Mouse (Mus musculus) stomach, embryonic 16.5 days (tissue): Measurements from ENCODE around the gene Ddx19b. TPM values are rescaled to one million over a fixed set of nuclear protein-coding genes. Genes with fewer than 3 reads are reported as not detected.

Source experiments
- ATAC-seq: fragments of 200-750 bp; cut with Nextera tagmentation; 2 replicates; pipeline ENCODE4 v1.8.0; 2017; ENCODE audit warnings: moderate number of reproducible peaks, moderate TSS enrichment; ENCODE audit not compliant: insufficient read depth, low FRiP score
- H3K27ac ChIP-seq: fragments of 300-500 bp; sonication (generic); 2 replicates; pipeline ENCODE4 v1.5.1; 2014; ENCODE audit warnings: low read length
- H3K27me3 ChIP-seq: fragments of 300-500 bp; sonication (generic); 2 replicates; pipeline ENCODE4 v1.6.1; 2014; ENCODE audit warnings: low read length, control low read depth, mixed read lengths; ENCODE audit not compliant: control insufficient read depth, insufficient read depth
- H3K36me3 ChIP-seq: fragments of 300-500 bp; sonication (generic); 2 replicates; pipeline ENCODE4 v1.6.1; 2014; ENCODE audit warnings: low read length; ENCODE audit not compliant: control insufficient read depth, insufficient read depth
- H3K4me1 ChIP-seq: fragments of 300-500 bp; sonication (generic); 2 replicates; pipeline ENCODE4 v1.6.1; 2014; ENCODE audit warnings: low read length, control low read depth, mixed read lengths; ENCODE audit not compliant: control insufficient read depth, insufficient read depth
- H3K4me2 ChIP-seq: fragments of 300-500 bp; sonication (generic); 2 replicates; pipeline ENCODE4 v1.6.1; 2014; ENCODE audit warnings: low read depth, low read length, mixed read lengths
- H3K4me3 ChIP-seq: fragments of 300-500 bp; sonication (generic); replicated peaks from 2 replicates; pipeline ENCODE4 v1.5.1; 2014; ENCODE audit warnings: mild to moderate bottlenecking, low read length
- H3K9ac ChIP-seq: fragments of 300-500 bp; sonication (generic); 2 replicates; pipeline ENCODE4 v1.6.1; 2014; ENCODE audit warnings: low read length
- H3K9me3 ChIP-seq: fragments of 300-500 bp; sonication (generic); replicated peaks from 2 replicates; pipeline ENCODE4 v1.6.1; 2016; ENCODE audit warnings: low read length, control low read depth; ENCODE audit not compliant: control insufficient read depth
- WGBS: fragments of 180-500 bp; shearing (Covaris S2); extraction: QIAGEN DNeasy Blood & Tissue Kit; methylation state at CpG from one replicate; pipeline ENCODE4 v1.1.7; 2014; 5-methylcytosine and 5-hydroxymethylcytosine counted together
- polyA plus RNA-seq: library from polyadenylated mRNA; unstranded; fragments of >200 nt; fragmentation: Nextera tagmentation; extraction: Ambion mirVana; gene quantifications from 2 replicates; pipeline ENCODE4 v1.2.1, GENCODE M21; 2015

Ddx19b gene
- polyA plus RNA-seq, 1 experiment from 2014 or later = 6.9 TPM

DNA sequence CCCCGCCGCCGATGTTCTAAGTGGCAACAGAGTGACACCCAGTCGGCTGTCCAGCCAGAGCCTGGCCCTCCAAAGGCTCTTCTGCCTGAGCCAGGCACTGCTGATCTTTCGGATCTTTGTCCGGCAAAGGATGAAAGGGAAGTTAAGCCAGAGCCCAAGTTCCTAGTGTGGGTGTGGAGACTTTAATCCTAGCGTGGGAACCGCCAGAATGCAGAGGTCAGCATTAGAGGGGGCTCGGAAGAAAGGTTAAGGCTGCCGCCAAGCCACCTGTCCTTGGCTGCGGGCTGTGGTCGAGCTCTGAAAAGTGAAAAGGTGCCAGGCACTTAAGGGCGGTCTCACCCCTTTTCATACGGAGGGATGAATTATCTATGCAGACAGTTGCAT, 30.1 kb upstream of the Ddx19b start:
- ATAC-seq = no peak
- Histone ChIP-seq H3K36me3 (no peaks in the 10 kb centered on the region), H3K9ac (peak overlapping the region; percentile 74), H3K4me1 (peaks cover 23% of the 10 kb centered on the region), H3K4me3 (peak overlapping the region; percentile 78), H3K27me3 (no peaks in the 10 kb centered on the region), H3K9me3 (no peaks in the 10 kb centered on the region), H3K27ac (no peak overlapping the region), H3K4me2 (peak overlapping the region; percentile 85)
- WGBS = 0% methylated on average over 14 of the region's 14 CpGs

DNA sequence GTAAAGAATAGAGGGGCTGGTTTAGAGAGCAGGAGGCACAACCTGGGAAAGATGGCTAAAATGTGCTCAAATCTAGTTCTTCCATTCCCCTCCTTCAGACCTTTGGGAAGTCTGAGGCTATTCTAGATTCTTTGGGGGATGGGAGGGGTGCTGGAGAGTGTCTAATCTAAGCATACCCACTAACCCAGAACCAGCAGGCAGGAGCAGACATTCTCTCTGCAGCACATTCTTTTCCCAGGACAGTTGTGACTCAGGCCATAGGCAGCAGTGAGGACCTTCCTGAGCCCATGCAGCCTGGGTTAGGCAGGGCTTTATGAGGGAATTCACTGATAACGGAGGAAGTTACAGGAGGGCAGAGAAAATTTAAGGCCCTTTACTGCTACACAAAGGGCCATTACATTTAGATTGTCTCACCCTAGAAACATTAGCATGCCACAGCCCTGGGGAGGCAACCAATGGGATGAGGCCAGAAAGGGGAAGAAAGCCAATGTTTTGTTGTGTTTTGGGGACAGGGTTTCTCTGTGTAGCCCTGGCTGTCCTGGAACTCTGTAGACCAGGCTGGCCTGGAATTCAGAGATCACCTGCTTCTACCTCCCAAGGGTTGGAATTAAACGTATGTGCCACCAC, 27.5 kb upstream of the Ddx19b start:
- H3K4me2 ChIP-seq = no peak overlapping the region
- H3K27ac ChIP-seq = no peak overlapping the region
- 48% methylated on average over 2 of the region's 2 CpGs for WGBS
- no peak for ATAC-seq
- peaks cover 23% of the 10 kb centered on the region for H3K4me1 ChIP-seq
- peaks cover 15% of the 10 kb centered on the region for H3K36me3 ChIP-seq
- no peak overlapping the region for H3K4me3 ChIP-seq
- H3K27me3 ChIP-seq = no peaks in the 10 kb centered on the region
- no peak overlapping the region for H3K9ac ChIP-seq
- H3K9me3 ChIP-seq = no peaks in the 10 kb centered on the region

DNA sequence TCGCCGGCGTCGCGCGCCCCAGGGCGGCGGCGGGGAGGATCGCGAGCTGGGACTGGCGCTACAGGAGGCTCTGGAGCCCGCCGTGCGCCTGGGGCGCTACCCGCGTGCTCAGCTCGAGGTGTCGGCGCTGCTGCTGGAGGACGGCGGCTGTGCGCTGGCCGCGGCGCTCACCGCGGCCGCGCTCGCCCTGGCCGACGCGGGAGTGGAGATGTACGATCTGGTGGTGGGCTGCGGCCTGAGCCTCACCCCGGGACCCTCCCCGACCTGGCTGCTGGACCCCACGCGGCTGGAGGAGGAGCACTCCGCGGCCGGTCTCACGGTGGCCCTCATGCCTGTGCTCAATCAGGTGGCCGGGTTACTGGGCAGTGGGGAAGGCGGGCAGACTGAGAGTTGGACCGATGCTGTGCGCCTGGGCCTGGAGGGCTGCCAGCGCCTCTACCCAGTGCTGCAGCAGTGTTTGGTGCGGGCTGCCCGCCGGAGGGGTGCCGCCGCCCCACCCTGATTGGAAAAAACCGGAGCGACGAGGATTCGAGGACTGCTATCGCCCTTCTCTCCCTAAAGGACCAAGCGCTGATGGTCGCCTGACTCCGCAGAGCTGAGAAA, 25.2 kb upstream of the Ddx19b start:
- no peaks in the 10 kb centered on the region for H3K27me3 ChIP-seq
- ATAC-seq = peak; percentile 58
- peak overlapping the region; percentile 92 for H3K9ac ChIP-seq
- H3K4me1 ChIP-seq = peaks cover 21% of the 10 kb centered on the region
- under 1% methylated on average over 57 of the region's 63 CpGs for WGBS
- peaks cover 28% of the 10 kb centered on the region for H3K36me3 ChIP-seq
- H3K9me3 ChIP-seq = no peaks in the 10 kb centered on the region
- H3K4me3 ChIP-seq = peak overlapping the region; percentile 94
- peak overlapping the region; percentile 94 for H3K4me2 ChIP-seq
- H3K27ac ChIP-seq = peak overlapping the region; percentile 87

DNA sequence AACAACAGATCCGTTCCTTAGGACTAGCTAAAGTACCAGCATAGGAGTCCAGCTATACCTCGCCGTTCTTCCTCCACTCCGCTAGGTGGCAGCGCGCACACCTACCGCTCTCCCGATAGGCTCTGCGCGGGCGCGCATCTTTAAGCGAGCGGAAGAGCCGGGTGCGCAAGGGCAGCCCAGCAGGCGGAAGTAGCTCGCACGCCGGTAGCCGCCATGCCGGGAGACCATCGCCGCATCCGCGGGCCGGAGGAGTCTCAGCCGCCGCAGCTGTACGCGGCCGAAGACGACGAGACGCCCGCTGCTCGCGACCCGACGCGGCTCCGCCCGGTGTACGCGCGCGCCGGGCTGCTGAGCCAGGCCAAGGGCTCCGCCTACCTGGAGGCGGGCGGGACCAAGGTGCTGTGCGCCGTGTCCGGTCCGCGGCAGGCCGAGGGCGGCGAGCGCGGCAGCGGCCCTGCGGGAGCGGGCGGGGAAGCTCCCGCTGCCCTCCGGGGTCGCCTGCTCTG, 24.7 kb upstream of the Ddx19b start, which contains the start of gene Exosc6:
Gene Exosc6 (plus strand): TSS at position 182 of the 506 bp plus-strand sequence.
- H3K4me2 ChIP-seq = peak within 1 kb of the TSS; percentile 94
- peaks cover 15% of the 10 kb centered on the region for H3K4me1 ChIP-seq
- peak; percentile 93 for ATAC-seq
- H3K9ac ChIP-seq = peak within 1 kb of the TSS; percentile 92
- no peaks in the 10 kb centered on the region for H3K9me3 ChIP-seq
- H3K36me3 ChIP-seq = peaks cover 32% of the 10 kb centered on the region
- peak within 1 kb of the TSS; percentile 94 for H3K4me3 ChIP-seq
- WGBS = under 1% methylated on average over 68 of the region's 68 CpGs
- no peaks in the 10 kb centered on the region for H3K27me3 ChIP-seq
- peak within 1 kb of the TSS; percentile 87 for H3K27ac ChIP-seq

DNA sequence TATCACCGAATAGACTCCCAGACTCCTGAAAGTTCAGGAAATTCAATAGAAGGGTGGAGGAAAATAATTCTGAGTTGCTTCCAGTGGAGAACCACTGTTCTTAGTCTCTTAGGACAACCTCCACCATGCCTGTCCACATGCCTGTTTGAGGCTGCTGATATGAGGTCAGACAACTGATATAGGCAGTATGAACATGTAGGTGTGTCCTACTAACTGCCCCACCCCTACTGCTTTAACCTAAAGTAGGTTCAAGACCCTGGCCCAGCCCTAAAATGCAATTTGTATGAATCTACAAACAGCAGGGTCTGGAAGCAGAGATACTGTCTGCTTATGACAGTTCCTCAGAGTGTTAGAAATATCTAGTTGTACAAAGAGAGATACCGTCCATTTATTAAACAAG, 24.1 kb upstream of the Ddx19b start:
- Histone ChIP-seq H3K36me3 (peaks cover 32% of the 10 kb centered on the region), H3K4me1 (peaks cover 11% of the 10 kb centered on the region), H3K9me3 (no peaks in the 10 kb centered on the region), H3K4me2 (0 out of 2 replicates have a peak overlapping the region, but pooled peaks have one; percentile 11), H3K27me3 (no peaks in the 10 kb centered on the region), H3K9ac (no peak overlapping the region), H3K4me3 (0 out of 2 replicates have a peak overlapping the region, but pooled peaks have one; percentile 94), H3K27ac (no peak overlapping the region)
- no peak for ATAC-seq
- 58% methylated on average over 2 of the region's 2 CpGs for WGBS

DNA sequence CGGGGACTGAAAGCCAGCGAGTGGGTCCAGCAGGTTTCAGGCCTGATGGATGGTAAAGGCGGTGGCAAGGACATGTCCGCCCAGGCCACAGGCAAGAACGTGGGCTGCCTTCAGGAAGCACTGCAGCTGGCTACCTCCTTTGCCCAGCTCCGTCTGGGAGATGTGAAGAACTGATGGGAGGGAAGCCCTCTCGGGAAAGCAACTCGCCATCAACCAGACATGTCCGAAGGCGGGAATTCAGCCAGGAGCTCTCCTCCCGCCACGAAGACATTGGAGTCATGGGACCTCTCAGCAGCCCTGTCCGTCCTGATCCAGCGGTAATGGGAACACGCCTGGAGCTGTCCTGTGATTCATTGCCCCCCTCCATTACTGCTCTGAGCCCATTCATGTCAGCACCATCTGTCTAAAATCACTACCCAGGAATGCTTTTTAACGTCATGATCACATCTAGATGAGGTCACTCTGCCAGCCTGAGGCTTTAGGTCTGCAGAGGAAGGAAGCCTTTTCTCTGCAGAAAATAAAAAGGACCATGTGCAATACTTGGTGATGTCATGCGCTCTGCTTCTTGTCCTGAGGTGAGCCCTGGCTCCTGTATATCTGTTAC, 23.6 kb upstream of the Ddx19b start:
- Histone ChIP-seq H3K27ac (no peak overlapping the region), H3K4me2 (no peak overlapping the region), H3K9ac (no peak overlapping the region), H3K4me3 (no peak overlapping the region), H3K36me3 (peaks cover 35% of the 10 kb centered on the region), H3K9me3 (no peaks in the 10 kb centered on the region), H3K4me1 (peaks cover 11% of the 10 kb centered on the region), H3K27me3 (no peaks in the 10 kb centered on the region)
- no peak for ATAC-seq
- WGBS = 90% methylated on average over 17 of the region's 17 CpGs

DNA sequence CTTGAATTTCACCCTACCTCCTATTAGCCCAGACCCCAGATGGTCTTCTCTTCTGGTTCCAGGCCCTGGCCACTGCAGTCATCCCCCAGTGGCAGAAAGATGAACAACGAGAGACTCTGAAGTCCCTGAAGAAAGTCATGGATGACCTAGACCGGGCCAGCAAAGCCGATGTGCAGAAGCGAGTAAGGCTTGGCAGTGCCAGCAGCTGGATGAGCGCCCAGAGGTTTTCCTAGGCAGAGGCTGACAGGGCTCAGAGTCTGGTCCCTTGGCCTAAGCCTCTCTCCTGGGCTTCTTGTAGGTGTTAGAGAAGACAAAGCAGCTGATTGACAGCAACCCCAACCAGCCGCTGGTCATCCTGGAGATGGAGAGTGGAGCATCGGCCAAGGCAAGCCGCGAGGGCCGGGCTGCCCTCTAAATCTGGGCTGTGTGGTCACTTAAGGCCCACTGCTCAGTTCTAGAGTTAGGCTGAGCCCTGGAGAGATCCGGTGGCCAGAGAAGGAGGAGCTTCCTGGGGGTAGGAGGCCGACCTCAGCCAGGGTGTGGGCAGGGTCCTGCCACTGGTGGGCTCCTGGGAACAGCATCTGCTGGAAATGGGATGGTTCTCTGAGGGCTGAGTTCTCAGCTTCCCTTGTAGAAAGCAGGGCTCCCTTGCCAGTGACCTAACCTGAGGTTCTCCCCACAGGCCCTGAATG, 22.4 kb upstream of the Ddx19b start:
- no peak overlapping the region for H3K4me2 ChIP-seq
- H3K27ac ChIP-seq = no peak overlapping the region
- peaks cover 45% of the 10 kb centered on the region for H3K36me3 ChIP-seq
- H3K9ac ChIP-seq = no peak overlapping the region
- no peaks in the 10 kb centered on the region for H3K9me3 ChIP-seq
- H3K27me3 ChIP-seq = no peaks in the 10 kb centered on the region
- 94% methylated on average over 12 of the region's 12 CpGs for WGBS
- H3K4me1 ChIP-seq = peaks cover 11% of the 10 kb centered on the region
- no peak for ATAC-seq
- H3K4me3 ChIP-seq = no peak overlapping the region

DNA sequence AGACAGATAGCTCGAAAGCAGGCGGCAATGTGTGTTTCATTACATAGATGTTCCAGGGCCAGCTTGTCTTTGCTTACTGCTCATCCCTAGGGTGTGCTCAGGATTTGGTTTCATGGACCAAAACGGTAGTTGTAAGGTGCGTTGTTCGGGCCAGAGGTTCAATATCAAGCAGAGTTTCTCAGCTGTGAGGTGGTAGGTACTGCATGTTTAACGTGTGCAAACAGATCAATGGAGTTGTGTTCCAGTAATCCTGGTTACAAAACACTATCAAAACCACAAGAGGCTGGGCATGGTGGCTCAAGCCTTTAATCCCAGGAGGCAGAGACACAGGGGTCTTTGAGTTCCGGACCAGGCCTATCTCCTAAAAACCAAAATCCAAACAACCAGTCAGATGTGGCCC, 17.6 kb upstream of the Ddx19b start:
- H3K27ac ChIP-seq = no peak overlapping the region
- no peaks in the 10 kb centered on the region for H3K9me3 ChIP-seq
- H3K9ac ChIP-seq = no peak overlapping the region
- 89% methylated on average over 7 of the region's 7 CpGs for WGBS
- no peak for ATAC-seq
- H3K27me3 ChIP-seq = no peaks in the 10 kb centered on the region
- H3K4me3 ChIP-seq = no peak overlapping the region
- H3K4me2 ChIP-seq = no peak overlapping the region
- no peaks in the 10 kb centered on the region for H3K4me1 ChIP-seq
- H3K36me3 ChIP-seq = peaks cover 50% of the 10 kb centered on the region

DNA sequence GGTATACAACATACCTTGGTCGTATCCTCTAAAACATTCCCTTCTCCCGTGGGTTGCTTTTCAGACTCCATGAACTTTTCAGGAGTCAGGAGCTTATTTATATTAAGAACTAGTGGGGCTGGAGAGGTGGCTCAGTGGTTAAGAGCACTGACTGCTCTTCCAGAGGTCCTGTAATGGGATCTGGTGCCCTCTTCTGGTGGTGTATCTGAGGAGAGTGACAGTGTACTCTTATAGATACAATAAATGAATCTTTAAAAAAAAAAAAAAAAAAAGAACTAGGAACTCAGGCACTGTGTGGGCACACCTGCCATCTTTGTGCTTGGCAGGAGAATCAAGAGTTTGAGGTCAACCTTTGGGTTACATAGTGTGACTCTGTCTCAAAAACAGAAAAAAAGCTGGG, 17.1 kb upstream of the Ddx19b start:
- Histone ChIP-seq H3K4me2 (no peak overlapping the region), H3K36me3 (peaks cover 47% of the 10 kb centered on the region), H3K27ac (no peak overlapping the region), H3K9ac (no peak overlapping the region), H3K9me3 (no peaks in the 10 kb centered on the region), H3K4me1 (no peaks in the 10 kb centered on the region), H3K27me3 (no peaks in the 10 kb centered on the region), H3K4me3 (no peak overlapping the region)
- ATAC-seq = no peak
- 92% methylated on average over 2 of the region's 2 CpGs for WGBS
